Mouse (Mus musculus): ENCODE measurements around the gene Mrps18b.
"Not testable (repeated sequence)": the region's sequence is repeated elsewhere in the genome, so short reads cannot be mapped to it uniquely, and the experiment has no call there.

Mrps18b gene

GRCm38 (mm10) chr17:35916297-35917142 lies at the start of gene Mrps18b, which contains the start of gene Ppp1r10:
Gene Mrps18b, minus strand, starts transcription at chr17:35916389.
Gene Ppp1r10, plus strand, starts transcription at chr17:35916434.
- peak; percentile 100 for DNase-seq (ENCODE audit: low spot score)

GRCm38 (mm10) chr17:35963279-35963678 lies 47.1 kb upstream of the Mrps18b start:
- DNase-seq (ENCODE audit: low spot score), result no peak

- no peak for DNase-seq (ENCODE audit: low spot score)
Measured at GRCm38 (mm10) chr17:35958533-35959223, 42.5 kb upstream of the Mrps18b start.

GRCm38 (mm10) chr17:35954665-35955064 lies 38.5 kb upstream of the Mrps18b start:
- no peak for DNase-seq (ENCODE audit: low spot score)

- not testable (repeated sequence) for DNase-seq (ENCODE audit: low spot score)
Measured at GRCm38 (mm10) chr17:35952559-35952958, 36.4 kb upstream of the Mrps18b start.

GRCm38 (mm10) chr17:35950946-35951345 lies 34.8 kb upstream of the Mrps18b start:
- not testable (repeated sequence) for DNase-seq (ENCODE audit: low spot score)

- DNase-seq (ENCODE audit: low spot score), result no peak
Measured at GRCm38 (mm10) chr17:35939941-35940340, 23.8 kb upstream of the Mrps18b start.

GRCm38 (mm10) chr17:35939108-35939507 lies 22.9 kb upstream of the Mrps18b start:
- DNase-seq (ENCODE audit: low spot score), result no peak

- no peak for DNase-seq (ENCODE audit: low spot score)
Measured at GRCm38 (mm10) chr17:35937700-35938348, 21.6 kb upstream of the Mrps18b start.

GRCm38 (mm10) chr17:35935763-35936162 lies 19.6 kb upstream of the Mrps18b start:
- not testable (repeated sequence) for DNase-seq (ENCODE audit: low spot score)

GRCm38 (mm10) chr17:35932608-35933007 lies 16.4 kb upstream of the Mrps18b start:
- DNase-seq (ENCODE audit: low spot score), result no peak

- DNase-seq (ENCODE audit: low spot score), result no peak
Measured at GRCm38 (mm10) chr17:35930627-35931026, 14.4 kb upstream of the Mrps18b start.

GRCm38 (mm10) chr17:35929534-35929933 lies 13.3 kb upstream of the Mrps18b start:
- DNase-seq (ENCODE audit: low spot score), result no peak

- DNase-seq (ENCODE audit: low spot score), result no peak
Measured at GRCm38 (mm10) chr17:35927471-35927870, 11.3 kb upstream of the Mrps18b start.

- no peak for DNase-seq (ENCODE audit: low spot score)
Measured at GRCm38 (mm10) chr17:35923281-35923680, 7.1 kb upstream of the Mrps18b start.

- DNase-seq (ENCODE audit: low spot score), result no peak
Measured at GRCm38 (mm10) chr17:35922566-35922965, 6.4 kb upstream of the Mrps18b start.

- no peak for DNase-seq (ENCODE audit: low spot score)
Measured at GRCm38 (mm10) chr17:35921710-35922109, 5.5 kb upstream of the Mrps18b start.

GRCm38 (mm10) chr17:35920862-35921562 lies 4.8 kb upstream of the Mrps18b start:
- DNase-seq (ENCODE audit: low spot score), result no peak

GRCm38 (mm10) chr17:35920384-35920783 lies 4.2 kb upstream of the Mrps18b start:
- DNase-seq (ENCODE audit: low spot score), result no peak

GRCm38 (mm10) chr17:35919864-35920301 lies 3.7 kb upstream of the Mrps18b start:
- DNase-seq (ENCODE audit: low spot score), result no peak

- DNase-seq (ENCODE audit: low spot score), result peak; percentile 93
Measured at GRCm38 (mm10) chr17:35919060-35919715, 3.0 kb upstream of the Mrps18b start.

Measured in ovary, adult 18-20 months (tissue).